Mouse (Mus musculus): Measurements from ENCODE around the gene Dpep2nb.
"Not testable (repeated sequence)": the region's sequence is repeated elsewhere in the genome, so short reads cannot be mapped to it uniquely, and the experiment has no call there.

Gene Dpep2nb

DNA sequence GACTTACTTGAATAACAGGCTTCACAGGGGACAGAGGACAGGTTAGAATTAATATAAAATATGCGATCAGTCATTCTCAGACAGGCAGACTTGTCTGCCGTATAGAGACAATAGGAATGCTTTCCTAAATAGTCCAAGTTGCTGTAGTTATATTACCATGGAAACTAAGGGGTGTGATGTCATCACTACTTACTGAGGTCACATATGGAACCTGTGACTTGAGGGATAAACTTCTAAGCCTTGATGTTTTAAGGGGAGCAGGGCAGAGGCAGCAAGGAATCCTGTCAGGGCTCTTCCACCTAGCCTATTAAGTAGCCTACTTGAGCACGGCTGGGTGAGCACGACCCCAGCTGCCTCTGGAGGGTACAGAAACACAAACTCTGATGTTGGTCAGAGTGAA, at the start of gene Dpep2nb:
TSS of gene Dpep2nb (minus strand) at position 101 of the 400 bp plus-strand sequence.
- no peak for DNase-seq (ENCODE audit: low spot score in 2 of 2)

DNA sequence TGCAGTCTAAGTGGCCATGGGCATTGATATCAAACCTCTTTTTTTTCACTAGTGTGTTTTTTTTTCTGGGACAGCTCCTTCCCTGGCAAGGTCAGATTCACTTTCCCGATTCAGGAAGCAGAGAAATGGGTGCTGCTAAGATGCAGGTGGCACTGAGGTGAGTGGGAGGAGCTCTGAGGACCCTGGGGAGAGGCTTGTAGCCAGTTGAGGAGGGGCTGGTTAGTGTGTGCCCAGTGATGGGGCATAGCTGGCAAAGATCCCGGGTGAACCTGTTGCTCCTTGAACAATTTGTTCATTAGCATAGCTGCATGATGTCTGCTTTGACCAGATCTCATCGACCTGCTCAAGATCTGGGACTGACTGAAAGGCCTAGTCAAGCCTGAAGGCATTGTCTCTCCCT, 49.3 kb upstream of the Dpep2nb start:
- peak; percentile 51 to 52 for DNase-seq (ENCODE audit: low spot score in 2 of 2)

DNA sequence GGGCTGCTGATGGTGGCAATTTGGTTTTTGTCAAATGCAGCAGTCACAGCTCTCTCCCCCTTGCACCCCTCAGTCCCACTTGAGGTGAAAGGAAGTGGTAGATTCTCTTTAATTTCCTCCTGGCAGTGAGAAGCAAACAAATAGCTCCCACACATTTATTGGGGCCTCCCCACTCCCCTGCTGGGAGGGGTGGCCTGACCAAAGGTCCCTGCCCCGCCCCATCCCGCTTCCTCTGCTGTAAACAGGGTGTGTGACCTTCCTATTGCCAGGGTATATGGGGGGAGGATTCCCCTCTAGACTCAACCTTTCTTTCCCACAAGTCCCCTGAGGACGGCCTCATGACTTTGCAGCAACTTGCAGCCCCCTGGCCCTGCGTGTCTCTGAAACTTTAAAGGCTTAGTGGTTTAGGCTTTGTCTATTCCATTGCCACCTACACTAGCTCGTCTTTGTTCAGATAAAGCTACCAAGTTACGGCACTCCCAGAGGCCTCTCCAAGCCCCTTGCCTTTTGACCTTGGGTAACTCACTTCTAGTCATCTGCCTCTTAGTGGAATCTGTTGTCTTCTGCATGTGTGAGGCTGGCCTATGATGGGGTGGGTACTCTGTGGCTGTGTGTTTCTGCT, 48.5 kb upstream of the Dpep2nb start:
- DNase-seq (ENCODE audit: low spot score in 2 of 2), result peak; percentile 73 to 80

DNA sequence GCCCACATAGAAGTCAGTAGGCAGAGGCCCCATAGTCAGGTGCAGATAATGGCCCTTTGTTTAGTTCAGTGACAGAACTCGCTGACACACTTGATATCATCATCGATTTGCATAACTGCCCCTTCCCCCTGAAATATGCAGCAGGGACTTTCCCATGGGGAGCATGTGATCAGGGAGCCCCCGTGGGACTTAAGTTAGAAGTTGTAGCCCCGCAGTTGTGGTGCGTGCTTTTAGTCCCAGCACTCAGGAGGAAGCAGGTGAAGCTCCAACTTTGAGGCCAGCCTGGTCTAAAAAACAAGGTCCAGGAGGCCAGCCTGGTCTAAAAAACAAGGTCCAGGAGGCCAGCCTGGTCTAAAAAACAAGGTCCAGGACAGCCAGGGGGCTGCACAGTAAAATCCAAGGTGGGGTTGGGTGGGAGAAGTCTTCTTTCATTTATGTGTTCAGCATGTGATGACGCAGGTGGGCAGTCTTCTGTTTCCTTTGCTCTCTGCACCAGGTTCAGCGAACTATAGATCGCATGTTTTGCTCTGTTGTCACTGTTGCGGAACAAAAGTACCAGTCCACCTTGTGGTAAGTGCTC, 46.8 kb upstream of the Dpep2nb start:
- peak; percentile 41 to 44 for DNase-seq (ENCODE audit: low spot score in 2 of 2)

DNA sequence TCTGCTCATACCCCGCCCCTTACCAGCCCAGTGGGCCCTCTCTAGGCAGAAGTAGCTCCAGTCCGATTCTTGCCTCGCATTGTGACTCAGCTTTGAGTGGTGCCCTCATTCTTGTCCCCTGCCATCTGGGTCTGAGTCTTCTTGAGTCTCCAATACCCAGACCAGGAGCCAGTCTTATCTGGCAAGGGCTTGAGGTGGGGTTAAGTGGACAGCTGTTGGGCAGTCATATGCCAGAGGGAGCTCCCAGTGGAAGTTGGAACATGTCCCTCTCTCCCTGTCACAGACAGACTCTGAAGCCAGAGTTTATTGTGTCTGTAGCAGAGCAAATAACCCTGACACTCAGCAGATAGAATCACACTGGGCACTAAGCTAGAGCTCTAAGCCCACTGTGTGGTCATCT, 45.3 kb upstream of the Dpep2nb start:
- DNase-seq (ENCODE audit: low spot score in 2 of 2), result no peak

DNA sequence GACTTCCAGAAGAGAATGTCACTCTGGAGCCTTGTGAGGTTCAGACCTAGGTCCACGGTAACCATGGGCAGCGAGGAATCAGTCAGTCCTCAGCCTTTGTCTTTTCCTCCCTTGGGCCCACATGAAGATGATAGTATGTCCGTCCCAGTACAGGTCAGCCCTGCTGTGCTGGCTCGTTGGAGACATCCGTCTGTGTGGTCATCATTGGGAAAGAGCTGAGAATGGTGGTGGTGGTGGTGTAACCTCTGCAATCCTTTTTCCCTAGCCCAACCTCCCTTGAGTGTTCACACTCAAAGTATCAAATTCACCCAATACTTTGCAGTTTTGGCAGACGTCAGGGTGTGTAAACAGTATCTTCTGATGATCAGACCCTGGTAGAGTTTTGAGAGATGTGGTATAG, 44.1 kb upstream of the Dpep2nb start:
- DNase-seq (ENCODE audit: low spot score in 2 of 2), result no peak

DNA sequence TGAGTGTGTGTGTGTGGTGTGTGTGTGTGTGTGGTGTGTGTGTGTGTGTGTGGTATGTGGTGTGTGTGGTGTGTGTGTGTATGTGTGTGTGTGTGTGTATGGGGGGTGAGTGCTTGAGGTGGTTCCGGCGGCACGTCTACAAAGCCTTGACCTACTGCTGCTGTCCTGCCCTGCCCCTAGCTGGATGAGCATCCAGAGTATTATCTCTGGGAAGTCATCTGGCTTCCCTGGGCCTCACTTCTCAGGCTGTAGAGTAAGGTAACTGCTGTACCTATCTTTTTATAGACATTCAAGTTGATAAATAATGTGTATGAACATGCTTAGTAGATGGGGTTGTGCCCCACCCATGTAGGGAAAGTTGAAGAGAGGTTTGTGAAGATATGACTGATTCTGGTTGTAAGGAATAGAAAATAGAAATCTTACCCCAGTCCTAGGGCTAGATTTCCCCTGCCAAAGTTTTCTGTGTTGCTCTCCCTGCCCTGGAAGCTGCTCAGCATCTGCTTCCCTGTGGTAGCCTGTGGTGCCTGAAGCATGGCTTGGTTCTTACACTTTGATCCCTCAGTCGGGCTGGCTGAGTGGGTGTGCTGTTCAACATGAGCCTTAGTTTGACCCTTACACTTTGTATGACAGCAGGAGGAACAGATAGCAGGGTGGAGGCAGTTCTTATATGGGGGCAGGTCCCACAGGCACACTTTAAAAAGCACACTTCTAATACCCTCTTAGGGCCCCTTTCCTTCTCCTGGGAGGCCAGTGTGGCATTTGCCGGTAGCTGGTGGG, 42.3 kb upstream of the Dpep2nb start:
- no peak for DNase-seq (ENCODE audit: low spot score in 2 of 2)

DNA sequence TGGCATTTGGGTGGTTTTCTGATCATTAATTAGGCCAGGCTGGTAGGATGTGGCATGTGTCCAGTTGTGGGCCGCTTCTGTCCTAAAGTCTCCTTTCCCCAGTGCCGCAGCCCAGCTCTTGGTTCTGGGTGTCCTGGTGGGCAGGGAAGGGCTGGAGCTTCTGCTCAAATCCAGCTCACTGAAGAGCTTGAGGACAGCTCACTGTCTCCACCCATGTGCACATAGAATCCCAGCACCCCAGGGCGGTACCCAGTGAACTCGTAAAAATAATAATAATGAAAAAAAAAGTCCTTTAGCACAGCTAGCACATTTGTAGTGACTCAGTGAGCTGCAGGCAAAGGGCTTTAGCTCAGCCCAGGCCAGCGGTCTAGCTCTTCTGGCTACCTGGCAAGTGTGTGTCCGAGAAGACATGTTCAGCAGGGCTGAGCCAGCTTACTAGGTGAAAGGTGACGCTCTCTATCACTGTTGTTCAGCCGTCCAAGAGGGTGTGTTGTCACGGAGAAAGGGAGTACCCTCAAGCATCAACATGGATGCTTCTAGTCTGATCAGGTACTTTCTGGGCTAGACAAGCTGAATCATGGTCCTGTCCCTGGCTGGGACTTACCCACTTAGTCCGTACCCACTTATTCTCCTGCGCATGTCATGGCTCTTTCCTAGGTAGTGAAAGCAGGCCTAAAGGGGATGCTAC, 41.2 kb upstream of the Dpep2nb start:
- no peak for DNase-seq (ENCODE audit: low spot score in 2 of 2)

DNA sequence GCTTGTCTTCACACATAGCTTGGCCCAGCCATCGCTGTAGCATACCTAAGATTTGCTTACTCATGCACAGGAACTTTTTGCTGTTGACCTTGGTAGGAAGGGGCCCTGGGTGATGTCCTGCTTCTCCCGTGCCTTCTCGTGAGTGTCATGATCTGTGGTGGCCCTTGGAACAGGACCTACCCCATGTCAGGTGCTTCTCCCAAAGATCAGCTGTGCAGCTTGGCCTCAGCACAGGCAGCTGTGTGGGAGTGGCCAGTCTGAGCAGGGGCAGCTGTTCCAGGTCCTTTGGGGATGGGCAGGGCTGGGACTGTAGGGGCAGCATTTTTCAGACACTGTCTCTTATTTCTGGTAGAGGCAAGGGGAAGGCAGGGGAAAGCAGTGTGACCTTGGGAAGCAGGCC, 38.4 kb upstream of the Dpep2nb start:
- no peak for DNase-seq (ENCODE audit: low spot score in 2 of 2)

DNA sequence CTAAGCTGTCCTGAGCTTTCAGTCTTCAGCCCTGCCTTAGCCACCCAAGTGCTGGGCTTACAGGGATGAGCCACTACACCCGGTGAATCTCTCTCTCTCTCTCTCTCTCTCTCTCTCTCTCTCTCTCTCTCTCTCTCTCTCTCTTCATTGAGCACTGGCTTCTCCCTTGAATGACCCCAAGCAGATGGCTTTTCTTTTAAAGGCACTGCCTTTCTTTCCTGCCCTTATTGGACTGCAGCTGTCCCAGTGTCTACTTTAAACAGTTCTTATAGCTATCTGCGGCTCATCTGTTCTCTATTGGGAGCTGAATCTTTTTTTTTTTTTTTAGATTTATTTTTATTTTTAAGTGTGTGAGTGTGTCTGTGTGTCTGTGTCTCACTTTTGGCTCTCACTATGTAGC, 37.3 kb upstream of the Dpep2nb start:
- no peak for DNase-seq (ENCODE audit: low spot score in 2 of 2)

DNA sequence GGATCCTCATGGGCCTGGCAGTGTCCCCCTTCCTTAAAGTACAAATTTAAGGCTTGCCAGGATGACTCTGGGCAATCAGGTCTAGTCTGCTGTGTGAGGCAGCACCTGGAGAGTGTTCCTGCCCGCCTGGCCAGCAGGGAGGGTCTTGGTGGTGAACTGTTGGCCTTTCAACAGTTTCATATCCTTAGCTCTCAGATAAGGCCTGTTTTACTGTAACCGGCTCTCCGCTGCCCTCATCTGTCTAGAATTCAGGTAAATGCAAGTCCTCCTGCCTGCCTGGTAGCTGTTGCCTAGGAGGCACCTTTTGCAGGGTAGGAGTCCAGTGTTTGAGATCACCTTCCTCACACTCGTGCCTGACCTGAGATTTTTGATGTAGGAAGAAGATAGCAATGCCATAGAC, 34.4 kb upstream of the Dpep2nb start:
- DNase-seq (ENCODE audit: low spot score in 2 of 2), result no peak

DNA sequence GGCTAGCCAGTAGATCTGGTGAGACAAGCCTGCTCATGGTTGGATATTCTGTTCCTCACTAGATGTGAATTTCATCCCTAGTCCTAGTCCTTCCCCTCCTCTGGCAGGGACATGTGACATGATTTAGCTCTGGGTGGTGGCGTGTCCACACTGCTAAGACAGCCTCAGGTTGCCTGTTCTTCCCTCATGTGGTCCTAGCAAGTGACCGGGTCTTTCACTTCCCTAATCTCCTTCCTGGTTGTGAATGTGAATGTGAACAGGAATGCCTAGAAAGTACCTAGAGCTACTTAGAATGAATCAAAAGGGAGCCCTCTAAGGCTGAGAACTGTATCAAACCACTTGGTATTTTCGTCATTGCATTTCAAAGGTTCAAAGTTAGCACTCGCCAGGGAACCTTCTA, 33.8 kb upstream of the Dpep2nb start:
- no peak for DNase-seq (ENCODE audit: low spot score in 2 of 2)

DNA sequence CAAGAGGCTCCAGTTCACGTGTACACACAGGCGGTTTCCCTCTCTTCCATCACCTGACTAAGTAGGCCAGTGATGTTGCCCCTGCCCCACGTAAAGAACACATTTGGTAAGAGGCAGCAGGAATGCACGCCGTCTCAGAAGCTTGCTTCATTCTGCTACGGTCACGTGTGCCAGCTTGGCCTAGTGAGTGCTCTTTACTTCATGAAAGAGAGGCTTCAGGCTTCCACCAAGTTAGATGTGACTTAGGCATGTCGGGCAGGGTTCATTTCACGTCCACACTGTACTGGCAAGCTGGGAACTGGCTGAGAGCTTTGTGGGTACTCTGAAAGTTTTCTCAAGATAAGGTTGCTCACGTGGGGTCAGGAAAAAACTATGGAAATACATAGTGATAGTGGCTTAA, 32.9 kb upstream of the Dpep2nb start:
- no peak for DNase-seq (ENCODE audit: low spot score in 2 of 2)

DNA sequence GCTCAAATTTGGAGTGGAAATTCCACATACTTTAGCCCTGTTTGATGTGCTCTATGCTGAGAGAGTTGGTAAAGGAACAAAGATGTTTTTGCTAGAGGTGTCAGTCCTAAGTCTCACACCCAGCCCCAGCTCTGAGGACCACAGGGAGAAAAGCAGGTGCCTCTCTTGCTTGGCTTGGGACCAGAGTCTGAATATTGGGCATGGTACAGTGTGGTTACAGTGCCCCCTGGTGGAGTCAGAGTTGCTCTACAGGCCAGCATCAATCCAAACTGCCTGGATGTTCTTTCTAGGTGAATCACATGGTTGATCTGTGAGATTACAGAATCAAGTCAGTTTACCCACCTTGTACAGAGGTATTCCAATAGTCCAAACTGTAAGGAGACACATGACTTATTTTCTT, 16.7 kb upstream of the Dpep2nb start:
- DNase-seq (ENCODE audit: low spot score in 2 of 2), result peak; percentile 73 to 90

DNA sequence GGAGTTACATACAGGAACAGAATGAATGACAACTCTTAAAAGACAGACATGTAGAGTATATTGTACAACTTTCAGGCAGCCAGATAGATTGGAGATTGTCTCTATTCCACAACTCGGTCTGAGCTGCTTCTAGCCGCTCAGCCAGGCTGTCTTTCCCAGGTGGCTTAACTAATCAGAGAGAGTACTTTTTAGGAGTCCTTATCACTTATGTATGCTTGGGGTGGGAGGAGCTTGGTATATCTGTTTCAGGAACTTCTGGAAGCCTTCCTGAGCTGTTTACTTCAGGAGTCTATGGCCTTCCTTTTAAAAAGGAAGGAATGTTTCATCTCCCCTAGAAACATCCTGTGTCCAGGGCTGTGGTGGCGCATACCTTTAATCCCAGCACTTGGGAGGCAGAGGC, 12.3 kb upstream of the Dpep2nb start:
- DNase-seq (ENCODE audit: low spot score in 2 of 2), result no peak

DNA sequence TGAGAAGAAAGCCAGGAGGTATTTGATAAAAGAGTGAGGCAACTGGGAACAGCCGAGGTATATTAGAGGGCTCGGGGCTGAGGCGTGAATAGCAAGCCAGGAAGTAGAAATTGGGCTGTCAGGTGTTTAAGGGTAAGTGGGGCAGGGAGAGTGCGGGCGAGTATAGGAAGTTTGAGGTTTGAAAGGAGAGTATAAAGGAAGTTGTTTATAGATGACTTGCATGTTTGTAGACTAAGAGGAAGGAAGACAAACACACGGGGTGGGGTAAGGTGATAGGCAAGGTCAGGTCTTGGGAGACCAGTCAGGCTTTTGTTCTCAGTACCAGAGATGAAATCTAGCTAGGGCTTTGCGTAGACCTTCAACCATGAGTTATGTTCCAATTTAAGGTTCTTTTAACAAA, 11.4 kb upstream of the Dpep2nb start:
- DNase-seq (ENCODE audit: low spot score in 2 of 2), result peak; percentile 55 to 56

DNA sequence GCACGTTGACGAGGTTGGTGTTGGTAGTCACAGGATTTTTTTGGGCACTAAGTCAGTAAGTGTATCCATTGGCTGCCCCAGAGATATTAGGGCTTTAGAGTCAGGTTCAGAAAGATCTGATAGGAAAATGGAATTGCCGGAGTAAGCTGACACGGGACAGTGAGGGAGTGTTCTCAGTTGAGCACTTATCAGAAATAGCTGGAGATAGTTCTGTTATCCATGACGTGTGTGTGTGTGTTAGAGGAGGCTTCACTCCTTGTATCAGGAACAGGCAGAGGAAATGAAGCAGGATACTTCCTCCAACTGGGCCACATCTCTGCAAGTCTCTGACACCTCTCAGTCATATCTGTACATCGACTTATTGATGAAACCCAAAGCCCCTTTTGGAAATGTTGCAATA, 10.5 kb upstream of the Dpep2nb start:
- no peak for DNase-seq (ENCODE audit: low spot score in 2 of 2)

DNA sequence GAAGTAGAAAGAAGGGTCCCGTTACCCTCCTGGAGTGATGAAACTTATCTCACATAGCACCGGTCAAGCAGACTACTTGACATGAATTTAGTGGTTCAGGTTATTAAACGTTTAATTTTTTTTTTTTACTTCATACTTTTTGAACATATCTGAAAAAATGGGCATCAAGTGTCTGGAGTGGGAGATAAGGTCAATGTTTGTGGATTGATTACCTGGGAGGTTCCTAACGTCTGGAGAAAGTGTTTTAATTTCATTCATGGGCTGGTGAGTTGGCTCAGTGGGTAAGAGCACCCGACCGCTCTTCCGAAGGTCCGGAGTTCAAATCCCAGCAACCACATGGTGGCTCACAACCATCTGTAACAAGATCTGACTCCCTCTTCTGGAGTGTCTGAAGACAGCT, 6.4 kb upstream of the Dpep2nb start:
- DNase-seq (ENCODE audit: low spot score in 2 of 2), result not testable (repeated sequence)

DNA sequence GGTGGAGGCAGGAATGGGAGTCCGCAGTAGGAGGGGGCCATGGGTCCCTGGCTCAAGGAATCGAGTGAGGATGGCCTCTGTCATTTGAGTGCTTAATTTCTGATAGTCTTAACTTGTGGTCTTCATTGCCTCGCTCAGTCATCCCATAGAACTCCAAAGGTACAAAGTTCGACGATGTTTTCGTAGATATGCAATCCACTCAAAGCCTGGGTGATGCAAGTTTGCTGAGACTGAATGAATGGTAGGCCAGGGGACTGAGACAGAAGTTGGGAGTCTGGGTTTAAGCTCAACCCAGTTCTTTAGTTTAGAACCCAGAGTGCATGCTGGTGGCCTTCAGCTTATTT, 5.8 kb upstream of the Dpep2nb start, which contains the start of gene Ddx28:
TSS of gene Ddx28 (minus strand) at position 240 of the 344 bp plus-strand sequence.
- DNase-seq (ENCODE audit: low spot score in 2 of 2), result no peak

DNA sequence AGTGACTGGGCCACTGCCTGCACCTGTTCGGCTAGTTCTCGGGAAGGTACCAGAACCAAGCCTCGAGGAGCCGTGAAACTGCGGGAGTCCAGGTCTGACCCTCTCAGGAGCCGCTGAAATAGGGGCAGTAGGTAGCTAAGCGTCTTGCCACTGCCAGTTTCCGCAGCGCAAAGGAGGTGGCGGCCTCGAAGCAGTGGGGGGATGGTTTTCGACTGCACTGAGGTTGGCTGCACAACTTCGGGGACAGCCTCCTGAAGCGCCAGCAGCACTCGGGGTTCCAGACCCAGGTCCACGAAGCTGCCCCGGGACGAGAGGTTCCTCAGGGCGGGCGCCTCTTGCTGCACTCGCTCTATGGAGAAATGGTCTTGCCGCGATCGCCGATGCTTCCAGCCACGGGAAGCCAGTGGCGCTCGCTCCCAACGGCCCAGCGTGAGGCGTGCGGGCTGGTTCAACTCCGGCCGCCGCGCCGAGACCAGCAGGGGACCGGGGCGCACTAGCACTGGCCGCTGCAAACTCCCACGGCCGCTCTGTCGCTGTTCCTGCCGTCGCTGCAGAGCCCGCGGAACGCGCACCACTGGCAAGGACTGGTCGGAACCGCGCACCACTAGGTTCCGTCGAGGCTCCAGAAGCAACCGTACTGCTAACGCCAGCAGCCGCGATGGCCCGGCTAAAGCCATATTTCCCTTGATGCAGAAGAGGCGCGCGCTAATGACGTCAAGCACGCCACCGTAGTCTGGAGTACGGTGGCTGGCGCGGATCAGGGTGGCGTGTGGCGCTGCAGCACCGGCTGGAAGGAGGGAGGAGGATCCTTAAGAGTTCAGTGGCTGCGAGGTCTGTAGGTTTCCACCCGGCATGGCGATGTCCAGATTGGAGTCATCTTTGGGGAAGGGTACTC, 5.2 kb upstream of the Dpep2nb start:
- peak; percentile 79 to 89 for DNase-seq (ENCODE audit: low spot score in 2 of 2)

DNA sequence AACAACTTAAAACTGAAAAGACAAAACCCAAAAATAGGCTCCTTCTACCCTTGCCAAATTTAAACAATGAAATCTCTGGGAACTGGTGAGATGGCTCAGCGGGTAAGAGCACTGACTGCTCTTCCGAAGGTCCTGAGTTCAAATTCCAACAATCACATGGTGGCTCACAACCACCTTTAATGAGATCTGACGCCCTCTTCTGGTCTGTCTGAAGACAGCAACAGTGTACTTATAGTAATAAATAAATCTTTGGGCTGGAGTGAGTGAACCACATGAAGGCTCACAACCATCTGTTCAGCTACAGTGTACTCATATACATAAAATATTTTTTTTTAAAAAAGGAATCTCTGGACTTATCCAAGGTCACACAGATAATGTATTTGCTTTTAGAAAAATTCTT, 2.1 kb upstream of the Dpep2nb start:
- not testable (repeated sequence) for DNase-seq (ENCODE audit: low spot score in 2 of 2)

DNA sequence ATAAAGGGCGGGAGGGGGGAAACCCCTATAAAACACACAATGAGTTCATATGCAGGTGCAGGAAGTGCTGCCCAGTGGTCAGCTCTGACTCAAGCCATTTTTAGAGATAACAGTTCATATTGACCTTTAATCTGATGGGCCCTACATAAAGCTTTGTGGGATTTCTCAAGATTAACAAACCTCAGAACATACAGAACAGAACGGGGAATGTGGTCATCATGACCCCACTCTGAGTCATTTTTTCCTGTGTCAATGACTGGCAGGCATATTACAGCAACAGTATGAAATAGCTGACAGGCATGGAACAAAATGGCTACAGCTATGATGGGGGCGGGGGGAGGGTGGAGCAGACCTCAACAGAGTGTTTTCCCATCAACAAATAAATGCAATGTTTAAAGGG, 1.4 kb upstream of the Dpep2nb start:
- no peak for DNase-seq (ENCODE audit: low spot score in 2 of 2)
